Mouse (Mus musculus) c-Kit-positive CD71-negative TER-119-negative erythroid progenitor cells, embryonic 14.5 days (primary cell): ENCODE measurements around the gene Adora1.

Experiments used
- DNase-seq: peaks from one replicate; pipeline ENCODE4 v3.0.0-alpha.2; 2013; ENCODE audit warnings: low read depth

Adora1 gene

GRCm38 (mm10) chr1:134152626-134153590 is 82.3 kb downstream of the Adora1 start:
- DNase-seq = no peak

- DNase-seq = peak; percentile 77
Observed at GRCm38 (mm10) chr1:134151655-134152412, 83.4 kb downstream of the Adora1 start.

GRCm38 (mm10) chr1:134150745-134151144 is 84.5 kb downstream of the Adora1 start:
- DNase-seq = no peak

GRCm38 (mm10) chr1:134150076-134150475 is 85.2 kb downstream of the Adora1 start:
- DNase-seq = no peak
